Mouse (Mus musculus) hindbrain, embryonic 14.5 days (tissue): ENCODE measurements around the gene Pou3f1. TPM values are rescaled to one million over a fixed set of nuclear protein-coding genes. Genes with fewer than 3 reads are reported as not detected.

Source experiments
- ATAC-seq: fragments of 200-750 bp; cut with Nextera tagmentation; 2 replicates; pipeline ENCODE4 v1.8.0; 2017; ENCODE audit warnings: moderate number of reproducible peaks, mild to moderate bottlenecking, moderate TSS enrichment, moderate library complexity; ENCODE audit not compliant: low FRiP score
- DNase-seq: peaks from one replicate; pipeline ENCODE4 v3.0.0-alpha.2; 2015; ENCODE audit warnings: low spot score
- H3K27ac ChIP-seq: fragments of 300-500 bp; sonication (generic); 2 replicates; pipeline ENCODE4 v1.5.1; 2014; ENCODE audit warnings: mild to moderate bottlenecking, moderate library complexity
- H3K27me3 ChIP-seq: fragments of 300-500 bp; sonication (generic); 2 replicates; pipeline ENCODE4 v1.6.1; 2014; ENCODE audit warnings: mild to moderate bottlenecking, low read length, mixed read lengths; ENCODE audit not compliant: control insufficient read depth, insufficient read depth
- H3K36me3 ChIP-seq: fragments of 300-500 bp; sonication (generic); replicated peaks from 2 replicates; pipeline ENCODE4 v1.6.1; 2014; ENCODE audit not compliant: control insufficient read depth, insufficient read depth
- H3K4me1 ChIP-seq: fragments of 300-500 bp; sonication (generic); replicated peaks from 2 replicates; pipeline ENCODE4 v1.6.1; 2014; ENCODE audit warnings: antibody characterized with exemption, low read length, mixed read lengths; ENCODE audit not compliant: control insufficient read depth, insufficient read depth
- H3K4me2 ChIP-seq: fragments of 300-500 bp; sonication (generic); replicated peaks from 2 replicates; pipeline ENCODE4 v1.6.1; 2014; ENCODE audit warnings: mild to moderate bottlenecking, moderate library complexity
- H3K4me3 ChIP-seq: fragments of 300-500 bp; sonication (generic); replicated peaks from 2 replicates; pipeline ENCODE4 v1.5.1; 2014; ENCODE audit warnings: mild to moderate bottlenecking, low read length
- H3K9ac ChIP-seq: fragments of 300-500 bp; sonication (generic); 2 replicates; pipeline ENCODE4 v1.6.1; 2014
- H3K9me3 ChIP-seq: fragments of 300-500 bp; sonication (generic); 2 replicates; pipeline ENCODE4 v1.6.1; 2016; ENCODE audit warnings: low read length; ENCODE audit not compliant: control insufficient read depth
- WGBS: fragments of 180-500 bp; shearing (Covaris S2); extraction: QIAGEN DNeasy Blood & Tissue Kit; methylation state at CpG from one replicate; pipeline ENCODE4 v1.1.7; 2014; 5-methylcytosine and 5-hydroxymethylcytosine counted together
- polyA plus RNA-seq: library from polyadenylated mRNA; unstranded; fragments of >200 nt; fragmentation: Nextera tagmentation; extraction: Ambion mirVana; gene quantifications from 2 replicates; pipeline ENCODE4 v1.2.1, GENCODE M21; 2014

Gene Pou3f1
- polyA plus RNA-seq, 1 experiment from 2014 or later: 9.6 TPM

DNA sequence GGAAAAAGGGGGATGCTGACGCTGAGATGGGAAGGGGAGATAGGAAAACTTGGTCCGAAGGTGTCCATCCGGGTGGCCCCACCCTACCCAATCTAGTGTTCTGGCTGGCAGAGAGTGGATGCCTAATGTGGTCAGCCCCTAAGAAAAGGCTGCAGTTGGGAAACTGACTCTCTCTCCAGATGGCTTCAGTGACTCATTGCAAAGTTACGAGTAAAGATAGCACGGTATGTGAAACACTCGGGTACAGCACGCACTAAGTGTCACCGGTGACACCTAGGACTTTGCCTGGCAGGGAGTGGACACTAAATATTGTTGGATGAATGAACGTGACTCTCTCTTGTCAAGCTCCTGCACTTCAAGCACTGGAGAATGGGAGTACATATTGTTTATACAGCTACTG is 12.7 kb upstream of the Pou3f1 start:
- H3K27me3 ChIP-seq: peaks cover 4% of the 10 kb centered on the region; the same call in 1 of the 2 replicates
- WGBS: 97% methylated on average over 9 of the region's 9 CpGs
- no peak for ATAC-seq

DNA sequence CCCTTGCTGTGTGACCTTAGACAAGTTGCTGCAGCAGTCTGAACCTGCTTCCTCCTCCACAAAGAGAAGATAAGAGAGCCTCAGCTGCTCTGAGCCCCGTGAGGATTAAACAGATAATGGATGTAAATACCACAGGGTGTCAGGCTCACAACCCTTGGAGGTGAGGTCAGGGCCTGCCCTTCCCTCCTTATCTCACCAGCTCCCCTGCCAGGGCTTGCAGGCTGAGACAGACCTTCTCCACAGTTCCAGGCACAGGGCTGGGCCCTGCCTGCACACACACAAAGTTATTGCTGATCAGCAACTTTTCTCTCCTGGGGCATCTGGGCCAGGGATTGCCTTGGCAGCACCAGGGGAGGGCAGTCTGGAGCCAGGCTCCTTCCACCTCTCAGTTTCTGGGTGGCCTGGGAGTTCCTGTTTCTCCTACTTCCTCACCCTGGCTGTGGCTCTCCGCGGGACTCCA is 11.6 kb upstream of the Pou3f1 start:
- 39% methylated on average over 3 of the region's 3 CpGs for WGBS
- no peak for ATAC-seq
- peaks cover 2% of the 10 kb centered on the region; the same call in 1 of the 2 replicates for H3K4me1 ChIP-seq

More for the DNA sequence above, 12.7 kb upstream of the Pou3f1 start:
- no peaks in the 10 kb centered on the region for H3K9me3 ChIP-seq
- H3K27ac ChIP-seq: no peak overlapping the region
- peaks cover 10% of the 10 kb centered on the region for H3K4me1 ChIP-seq
- no peak for DNase-seq
- no peak overlapping the region for H3K4me3 ChIP-seq
- no peaks in the 10 kb centered on the region for H3K36me3 ChIP-seq
- no peak overlapping the region for H3K9ac ChIP-seq
- H3K4me2 ChIP-seq: no peak overlapping the region

DNA sequence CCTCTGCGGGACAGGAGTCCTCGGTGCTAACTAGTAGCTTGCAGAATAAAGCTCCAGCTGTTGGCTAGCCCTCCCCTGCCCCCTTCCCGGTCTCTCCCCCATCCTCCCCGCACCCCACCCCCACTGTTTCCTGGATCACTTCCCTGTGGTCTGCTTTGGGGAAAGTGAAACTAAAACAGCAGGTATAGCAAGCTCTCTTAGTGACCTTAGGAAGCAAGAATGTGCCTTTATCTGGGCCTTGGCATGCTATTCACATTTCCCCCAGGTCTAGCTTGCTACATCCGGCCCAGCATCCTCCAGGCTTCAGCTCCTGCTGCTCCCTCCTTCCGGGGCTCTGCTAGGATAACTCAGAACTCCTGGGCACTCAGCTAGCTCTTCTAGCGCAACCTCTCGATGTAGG is 10.0 kb upstream of the Pou3f1 start:
- 0 out of 2 replicates have a peak, but pooled peaks cover 3% of the 10 kb centered on the region for H3K27me3 ChIP-seq
- no peaks in the 10 kb centered on the region for H3K4me1 ChIP-seq
- H3K4me2 ChIP-seq: 0 out of 2 replicates have a peak overlapping the region, but pooled peaks have one; percentile 15
- H3K9me3 ChIP-seq: no peaks in the 10 kb centered on the region
- 26% methylated on average over 8 of the region's 8 CpGs for WGBS
- ATAC-seq (no peak), DNase-seq (no peak)
- no peak overlapping the region for H3K27ac ChIP-seq
- H3K36me3 ChIP-seq: no peaks in the 10 kb centered on the region
- no peak overlapping the region for H3K4me3 ChIP-seq
- H3K9ac ChIP-seq: no peak overlapping the region

More for the DNA sequence above, 11.6 kb upstream of the Pou3f1 start:
- DNase-seq: no peak
- Histone ChIP-seq H3K4me2 (no peak overlapping the region), H3K27me3 (peaks cover 7% of the 10 kb centered on the region; the same call in 1 of the 2 replicates), H3K27ac (no peak overlapping the region), H3K9ac (no peak overlapping the region), H3K36me3 (no peaks in the 10 kb centered on the region), H3K4me3 (no peak overlapping the region), H3K9me3 (no peaks in the 10 kb centered on the region)

DNA sequence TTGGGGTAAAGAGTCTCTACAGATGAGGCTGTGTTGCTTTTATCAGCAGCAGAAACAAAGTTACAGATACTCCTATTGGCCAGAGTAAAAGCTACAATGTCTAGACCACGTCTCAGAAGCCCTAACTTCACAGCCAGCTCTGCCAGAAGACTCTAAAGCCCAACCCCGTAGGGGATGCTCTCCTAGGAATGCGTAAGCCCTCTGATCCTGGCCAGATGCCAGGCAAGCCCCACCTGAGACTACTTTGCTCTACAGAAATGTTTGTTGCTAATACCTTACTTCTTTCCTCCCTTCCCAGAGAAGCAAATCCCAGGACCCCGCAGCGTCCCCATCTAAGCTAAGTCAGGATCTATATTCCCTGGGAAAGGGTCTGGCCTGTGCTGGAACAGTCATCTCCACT is 8.7 kb upstream of the Pou3f1 start:
- no peak overlapping the region for H3K27ac ChIP-seq
- H3K27me3 ChIP-seq: peaks cover 3% of the 10 kb centered on the region; the same call in 1 of the 2 replicates
- H3K4me3 ChIP-seq: no peak overlapping the region
- H3K9me3 ChIP-seq: no peaks in the 10 kb centered on the region
- peaks cover 8% of the 10 kb centered on the region; the same call in 1 of the 2 replicates for H3K4me1 ChIP-seq
- H3K9ac ChIP-seq: no peak overlapping the region
- no peaks in the 10 kb centered on the region for H3K36me3 ChIP-seq
- ATAC-seq (no peak), DNase-seq (no peak)
- WGBS: 28% methylated on average over 5 of the region's 5 CpGs
- H3K4me2 ChIP-seq: no peak overlapping the region

DNA sequence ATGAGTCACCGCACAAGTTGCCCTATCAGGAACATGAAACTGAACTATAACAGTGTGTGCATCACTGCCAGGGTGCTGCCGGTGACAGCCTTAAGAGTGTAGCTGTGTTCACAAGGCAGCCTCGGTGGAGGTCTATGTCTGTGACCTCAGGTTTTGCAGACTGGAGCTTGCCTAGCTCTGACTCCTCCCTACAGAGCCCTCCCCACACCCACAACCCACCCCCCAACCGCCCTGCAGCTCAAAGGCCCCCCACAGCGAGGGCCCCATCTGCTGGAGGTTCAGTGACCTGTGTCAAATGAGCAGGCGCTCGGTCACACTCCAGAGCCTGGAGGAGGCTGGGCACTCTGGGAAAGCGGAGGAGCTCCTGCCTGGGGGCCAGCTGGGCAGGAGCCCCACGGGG is 3.7 kb upstream of the Pou3f1 start:
- DNase-seq (no peak), ATAC-seq (no peak)
- 2% methylated on average over 9 of the region's 9 CpGs for WGBS
- no peaks in the 10 kb centered on the region for H3K36me3 ChIP-seq
- peaks cover 32% of the 10 kb centered on the region for H3K27me3 ChIP-seq
- no peaks in the 10 kb centered on the region for H3K9me3 ChIP-seq
- no peak overlapping the region for H3K4me3 ChIP-seq
- no peak overlapping the region for H3K9ac ChIP-seq
- H3K27ac ChIP-seq: no peak overlapping the region
- peak overlapping the region; percentile 21; the same call in 1 of the 2 replicates for H3K4me2 ChIP-seq
- peaks cover 23% of the 10 kb centered on the region for H3K4me1 ChIP-seq

DNA sequence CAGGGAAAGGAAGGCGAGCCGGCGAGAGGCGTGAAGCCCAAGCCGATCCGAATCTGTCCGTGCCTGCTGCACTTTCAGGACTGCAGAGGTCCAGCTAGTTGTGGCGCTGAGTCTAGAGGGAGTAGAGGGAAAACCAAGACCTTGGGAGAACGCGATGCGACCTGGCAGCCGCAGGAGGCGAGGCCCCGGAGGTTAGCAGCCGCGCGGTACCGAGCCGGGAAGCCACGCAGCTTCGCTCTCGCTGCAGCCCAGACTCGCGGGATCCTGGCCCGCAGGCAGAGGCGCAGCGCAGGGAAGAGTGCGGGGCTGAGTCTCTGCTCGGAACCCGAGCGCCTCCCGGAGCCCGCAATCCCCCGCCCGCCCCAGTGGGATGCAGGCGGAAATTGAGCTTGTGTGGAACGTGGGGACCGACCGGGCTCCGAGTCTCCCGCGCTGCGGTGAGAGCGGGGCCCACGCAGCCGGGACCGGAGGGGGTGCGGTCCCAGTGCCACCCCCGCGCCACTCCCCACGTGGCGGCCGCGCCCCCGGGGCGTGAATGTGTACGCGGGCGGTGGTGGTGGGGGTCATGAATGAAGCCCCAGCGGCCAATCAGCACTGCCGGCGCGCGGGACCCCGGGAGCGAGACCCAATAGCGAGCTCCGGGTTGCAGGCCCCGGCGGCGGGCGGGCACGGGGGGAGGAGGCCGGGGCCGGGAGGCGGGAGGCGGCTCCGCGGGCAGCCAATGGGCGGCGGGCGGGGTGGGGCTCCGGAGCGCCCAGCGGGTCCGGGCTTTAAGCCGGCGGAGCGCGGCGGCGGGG is 445 bp downstream of the Pou3f1 start:
- Histone ChIP-seq H3K4me3 (peak overlapping the region; percentile 45), H3K9me3 (no peaks in the 10 kb centered on the region), H3K36me3 (no peaks in the 10 kb centered on the region), H3K4me1 (peaks cover 39% of the 10 kb centered on the region), H3K27me3 (peaks cover 66% of the 10 kb centered on the region), H3K4me2 (peak overlapping the region; percentile 84), H3K9ac (peak overlapping the region; percentile 60), H3K27ac (0 out of 2 replicates have a peak overlapping the region, but pooled peaks have one; percentile 23)
- peak; percentile 92 for ATAC-seq
- peak; percentile 83 for DNase-seq
- under 1% methylated on average over 73 of the region's 92 CpGs for WGBS

DNA sequence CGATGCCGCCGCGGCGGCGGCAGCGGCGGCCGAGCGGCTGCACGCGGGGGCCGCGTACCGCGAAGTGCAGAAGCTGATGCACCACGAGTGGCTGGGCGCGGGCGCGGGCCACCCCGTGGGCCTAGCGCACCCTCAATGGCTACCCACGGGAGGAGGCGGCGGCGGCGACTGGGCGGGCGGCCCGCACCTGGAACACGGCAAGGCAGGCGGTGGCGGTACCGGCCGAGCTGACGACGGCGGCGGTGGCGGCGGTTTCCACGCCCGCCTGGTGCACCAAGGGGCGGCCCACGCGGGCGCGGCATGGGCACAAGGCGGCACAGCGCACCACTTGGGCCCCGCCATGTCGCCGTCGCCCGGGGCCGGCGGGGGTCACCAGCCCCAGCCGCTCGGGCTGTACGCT is 1.2 kb downstream of the Pou3f1 start:
- Histone ChIP-seq H3K4me1 (peaks cover 32% of the 10 kb centered on the region), H3K27me3 (peaks cover 74% of the 10 kb centered on the region), H3K9ac (peak overlapping the region; percentile 60), H3K36me3 (no peaks in the 10 kb centered on the region), H3K9me3 (no peaks in the 10 kb centered on the region), H3K27ac (no peak overlapping the region), H3K4me3 (peak overlapping the region; percentile 45), H3K4me2 (peak overlapping the region; percentile 84)
- ATAC-seq (no peak; the same call in 1 of the 2 replicates), DNase-seq (no peak)
- WGBS: 0% methylated on average over 49 of the region's 61 CpGs

DNA sequence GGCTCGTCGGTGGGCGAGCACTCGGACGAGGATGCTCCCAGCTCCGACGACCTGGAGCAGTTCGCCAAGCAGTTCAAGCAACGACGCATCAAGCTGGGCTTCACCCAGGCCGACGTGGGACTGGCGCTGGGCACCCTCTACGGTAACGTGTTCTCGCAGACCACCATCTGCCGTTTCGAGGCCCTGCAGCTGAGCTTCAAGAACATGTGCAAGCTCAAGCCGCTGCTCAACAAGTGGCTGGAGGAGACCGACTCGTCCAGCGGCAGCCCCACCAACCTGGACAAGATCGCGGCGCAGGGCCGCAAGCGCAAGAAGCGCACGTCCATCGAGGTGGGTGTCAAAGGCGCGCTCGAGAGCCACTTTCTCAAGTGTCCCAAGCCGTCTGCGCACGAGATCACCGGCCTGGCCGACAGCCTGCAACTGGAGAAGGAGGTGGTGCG is 1.8 kb downstream of the Pou3f1 start:
- Histone ChIP-seq H3K4me3 (peak overlapping the region; percentile 45), H3K27me3 (peaks cover 79% of the 10 kb centered on the region), H3K27ac (no peak overlapping the region), H3K9me3 (no peaks in the 10 kb centered on the region), H3K36me3 (no peaks in the 10 kb centered on the region), H3K4me1 (peaks cover 29% of the 10 kb centered on the region), H3K4me2 (peak overlapping the region; percentile 84), H3K9ac (peak overlapping the region; percentile 60)
- 1% methylated on average over 39 of the region's 39 CpGs for whole genome bisulfite sequencing
- DNase-seq (no peak), ATAC-seq (no peak)
